9 mouse cellular contexts compared by ENCODE assay signal in genomic region chr11:69078805-69079438, GRCm38 (mm10). TPM values are rescaled to one million over a fixed set of nuclear protein-coding genes. Genes with fewer than 3 reads are reported as not detected.
DNase-seq lines count a peak whose midpoint lies in the region; ATAC-seq lines count a peak whose summit lies in the region.
"Had no signal": no experiment of that assay in that cellular context is flagged by ENCODE, and none has a peak within 500 bp of the region (broad histone marks: within the 10 kb centered on the region; RNA-seq: fewer than 3 reads in every experiment).

No protein-coding gene starts in this region.

- DNase-seq in 3134 (ENCODE audit: extremely low read depth, insufficient read length, low spot score) = peak; percentile 77
- DNase-seq in A20 (ENCODE audit: low read depth, low spot score) = peak; percentile 86
- peak; percentile 18 for DNase-seq in heart, postnatal 25 days (ENCODE audit: low spot score)
- DNase-seq in right cerebral cortex, postnatal 36 days (ENCODE audit: low spot score in 2 of 2) = no peak
- DNase-seq in left cerebral cortex, adult 18-20 months (ENCODE audit: low spot score in 2 of 2) = no peak
- no peak for DNase-seq in left cerebral cortex, adult 11 months (ENCODE audit: low spot score)

- H3K9me3 ChIP-seq in heart, embryonic 16.5 days (replicated peaks; ENCODE audit: control insufficient read depth, low read length) = no peaks in the 10 kb centered on the region
- H3K9me3 ChIP-seq in heart, embryonic 12.5 days (replicated peaks) = no peaks in the 10 kb centered on the region
- H3K9me3 ChIP-seq: lung, embryonic 15.5 days had no signal

- intact Hi-C loops in heart, postnatal 25 days (cut with DNase I) = no loop called here

- H3K27ac ChIP-seq in heart, embryonic 16.5 days (ENCODE audit: low read length) = 0 out of 2 replicates have a peak overlapping the region, but pooled peaks have one; percentile 18
- H3K27ac ChIP-seq in heart, embryonic 12.5 days (ENCODE audit: poor library complexity, severe bottlenecking) = no peak overlapping the region
- H3K27ac ChIP-seq: lung, embryonic 15.5 days had no signal

- H3K4me2 ChIP-seq in heart, embryonic 16.5 days (ENCODE audit: low read depth, low read length) = no peak overlapping the region
- no peak overlapping the region for H3K4me2 ChIP-seq in heart, embryonic 12.5 days
- H3K4me2 ChIP-seq: lung, embryonic 15.5 days had no signal

- H3K4me1 ChIP-seq in heart, embryonic 16.5 days (ENCODE audit: control insufficient read depth, insufficient read depth, low read length) = peaks cover 13% of the 10 kb centered on the region
- no peaks in the 10 kb centered on the region for H3K4me1 ChIP-seq in heart, embryonic 12.5 days (replicated peaks)

- ATAC-seq in heart, embryonic 16.5 days (replicated peaks; ENCODE audit: extremely low read depth, insufficient read depth, low FRiP score) = no peak
- ATAC-seq in heart, embryonic 12.5 days (ENCODE audit: insufficient number of reproducible peaks, low FRiP score) = no peak

- no peaks in the 10 kb centered on the region for H3K27me3 ChIP-seq in heart, embryonic 16.5 days (ENCODE audit: control insufficient read depth, insufficient read depth, low read length)
- no peaks in the 10 kb centered on the region for H3K27me3 ChIP-seq in heart, embryonic 12.5 days (replicated peaks)
- H3K27me3 ChIP-seq: lung, embryonic 15.5 days had no signal

- 58% methylated on average over 5 of the region's 5 CpGs for WGBS in heart, embryonic 16.5 days
- 57% methylated on average over 5 of the region's 5 CpGs for WGBS in heart, embryonic 12.5 days

- H3K9ac ChIP-seq in heart, embryonic 16.5 days (ENCODE audit: low read length) = no peak overlapping the region
- H3K9ac ChIP-seq in heart, embryonic 12.5 days = no peak overlapping the region
- H3K9ac ChIP-seq: lung, embryonic 15.5 days had no signal

- H3K4me3 ChIP-seq in heart, embryonic 16.5 days (ENCODE audit: low read length) = no peak overlapping the region
- H3K4me3 ChIP-seq in heart, embryonic 12.5 days = no peak overlapping the region
- H3K4me3 ChIP-seq: lung, embryonic 15.5 days had no signal

- H3K36me3 ChIP-seq in heart, embryonic 16.5 days (ENCODE audit: control insufficient read depth, insufficient read depth) = no peaks in the 10 kb centered on the region
- no peaks in the 10 kb centered on the region for H3K36me3 ChIP-seq in heart, embryonic 12.5 days
- H3K36me3 ChIP-seq: lung, embryonic 15.5 days had no signal

RNA-seq across cellular contexts. Expression of gene Tmem107, which starts 8.3 kb away (rescaled TPM):
- 43.3 and 46.5 TPM in 2 replicates for polyA plus RNA-seq in heart, embryonic 16.5 days (2015; fragmentation: Nextera tagmentation; extraction: Ambion mirVana)
- 30.6 and 31.5 TPM in 2 replicates for polyA plus RNA-seq in heart, embryonic 12.5 days (2016; fragmentation: Nextera tagmentation; extraction: Ambion mirVana)
- total RNA-seq in heart, postnatal 25 days (2021) = 1 to 10 TPM; 4.4 to 9.8 TPM
- 10 to 100 TPM; 23.6 to 26.8 TPM for total RNA-seq in left cerebral cortex, adult 18-20 months (2021)

RNA-seq across cellular contexts. Expression of gene Vamp2, which starts 9.4 kb away (rescaled TPM):
- 84.1 and 91.1 TPM in 2 replicates for polyA plus RNA-seq in heart, embryonic 16.5 days (2015; fragmentation: Nextera tagmentation; extraction: Ambion mirVana)
- 97.2 and 100 TPM in 2 replicates for polyA plus RNA-seq in heart, embryonic 12.5 days (2016; fragmentation: Nextera tagmentation; extraction: Ambion mirVana)
- total RNA-seq in heart, postnatal 25 days (2021) = 10 to 100 TPM; 59.6 to 65.7 TPM
- total RNA-seq in left cerebral cortex, adult 18-20 months (2021) = 1,000 to 10,000 TPM; 1,053 to 1,091 TPM

RNA-seq across cellular contexts. Expression of gene Per1, which starts 16.1 kb away (rescaled TPM):
- polyA plus RNA-seq in heart, embryonic 16.5 days (2015; fragmentation: Nextera tagmentation; extraction: Ambion mirVana) = 19.6 and 21.9 TPM in 2 replicates
- polyA plus RNA-seq in heart, embryonic 12.5 days (2016; fragmentation: Nextera tagmentation; extraction: Ambion mirVana) = 9.4 and 9.8 TPM in 2 replicates
- 10 to 100 TPM; 32.3 to 61.0 TPM for total RNA-seq in heart, postnatal 25 days (2021)
- 100 to 1,000 TPM; 129 to 133 TPM for total RNA-seq in left cerebral cortex, adult 18-20 months (2021)

RNA-seq across cellular contexts. Expression of gene Borcs6, which starts 19.4 kb away (rescaled TPM):
- 11.2 and 12.0 TPM in 2 replicates for polyA plus RNA-seq in heart, embryonic 16.5 days (2015; fragmentation: Nextera tagmentation; extraction: Ambion mirVana)
- polyA plus RNA-seq in heart, embryonic 12.5 days (2016; fragmentation: Nextera tagmentation; extraction: Ambion mirVana) = 10.7 and 13.6 TPM in 2 replicates
- 10 to 100 TPM; 14.4 to 16.4 TPM for total RNA-seq in heart, postnatal 25 days (2021)
- 10 to 100 TPM; 35.2 to 38.0 TPM for total RNA-seq in left cerebral cortex, adult 18-20 months (2021)

RNA-seq across cellular contexts. Expression of gene Aurkb, which starts 33.5 kb away (rescaled TPM):
- polyA plus RNA-seq in heart, embryonic 16.5 days (2015; fragmentation: Nextera tagmentation; extraction: Ambion mirVana) = 85.7 and 95.3 TPM in 2 replicates
- polyA plus RNA-seq in heart, embryonic 12.5 days (2016; fragmentation: Nextera tagmentation; extraction: Ambion mirVana) = 79.4 and 85.9 TPM in 2 replicates
- 1 to 10 TPM in 1 of 2 experiments, under 1 TPM in 1; 0.62 to 1.2 TPM for total RNA-seq in heart, postnatal 25 days (2021)
- under 1 TPM in 1 of 2 experiments, not detected in 1; 0.30 TPM for total RNA-seq in left cerebral cortex, adult 18-20 months (2021)

Comparison
In these comparisons a context has a peak if more than half of its experiments do, and no peak if none do; other contexts are left out.
1. DNase-seq: peak in 3134 (single experiment), A20 (single experiment) and heart, postnatal 25 days (single experiment); none in right cerebral cortex, postnatal 36 days (0 of 2), left cerebral cortex, adult 18-20 months (0 of 2) and left cerebral cortex, adult 11 months (single experiment).
2. RNA of gene Vamp2, which starts 9.4 kb away (total RNA-seq): 1,053 to 1,091 TPM in left cerebral cortex, adult 18-20 months; 59.6 to 65.7 TPM in heart, postnatal 25 days; every median in the first group is over 10 times any median in the second.